Mouse (Mus musculus) liver, adult 2 months (tissue): ENCODE results near the gene Cfap161. TPM values are rescaled to one million over a fixed set of nuclear protein-coding genes. Genes with fewer than 3 reads are reported as not detected.
A peak's percentile ranks its signal among the peaks of the same experiment; 100 is the strongest.

Source experiments
- DNase-seq: peaks from one replicate; pipeline ENCODE4 v3.0.0-alpha.2; 2011; ENCODE audit warnings: low read depth, low spot score; ENCODE audit errors: extremely low read depth
- H3K27ac ChIP-seq: fragments of 200-500 bp; replicated peaks from 2 replicates; pipeline ENCODE4 v1.5.1; 2012; ENCODE audit warnings: low read depth, mild to moderate bottlenecking, control low read depth, inconsistent platforms, low read length; ENCODE audit not compliant: insufficient read depth
- H3K27me3 ChIP-seq: fragments of 200-500 bp; 2 replicates; pipeline ENCODE4 v1.6.1; 2012; ENCODE audit warnings: mild to moderate bottlenecking, moderate library complexity, low read length, inconsistent platforms; ENCODE audit not compliant: control insufficient read depth, insufficient read depth
- H3K36me3 ChIP-seq: fragments of 200-500 bp; 2 replicates; pipeline ENCODE4 v1.6.1; 2012; ENCODE audit warnings: low read length, inconsistent platforms; ENCODE audit not compliant: control insufficient read depth, insufficient read depth
- H3K4me1 ChIP-seq: fragments of 200-500 bp; 2 replicates; pipeline ENCODE4 v1.6.1; 2011; ENCODE audit warnings: low read length; ENCODE audit not compliant: control insufficient read depth, insufficient read depth
- H3K4me3 ChIP-seq: fragments of 200-500 bp; 2 replicates; pipeline ENCODE4 v1.5.1; 2011; ENCODE audit warnings: low read depth, mild to moderate bottlenecking, control low read depth, low read length, moderate library complexity; ENCODE audit not compliant: insufficient read depth
- H3K79me2 ChIP-seq: fragments of 200-500 bp; 2 replicates; pipeline ENCODE4 v1.6.1; 2012; ENCODE audit warnings: inconsistent platforms, mild to moderate bottlenecking, low read length, moderate library complexity; ENCODE audit not compliant: control insufficient read depth, insufficient read depth
- H3K9ac ChIP-seq: fragments of 200-500 bp; 2 replicates; pipeline ENCODE4 v1.6.1; 2012; ENCODE audit warnings: low read depth, mild to moderate bottlenecking, control low read depth, inconsistent platforms, low read length
- CTCF ChIP-seq: fragments of 200-500 bp; IDR thresholded peaks from 2 replicates; pipeline ENCODE4 v1.5.1; 2011; ENCODE audit warnings: low read depth, low read length, control low read depth
- POLR2A ChIP-seq: fragments of 200-500 bp; IDR thresholded peaks from 2 replicates; pipeline ENCODE4 v1.6.1; 2011; ENCODE audit warnings: low read length, control low read depth; ENCODE audit not compliant: insufficient read depth; ENCODE audit errors: extremely low read depth
- WGBS: fragments of 180-500 bp; shearing (Covaris S2); methylation state at CpG from one replicate; pipeline ENCODE4 v1.1.7; 2018; 5-methylcytosine and 5-hydroxymethylcytosine counted together
- polyA plus RNA-seq: library from polyadenylated mRNA; depleted of rRNA; stranded (reverse); fragments of >200 nt; gene quantifications from 2 replicates; pipeline ENCODE4 v1.2.3, GENCODE M21; 2012
- total RNA-seq: library from RNA; depleted of rRNA; stranded (reverse); fragments of >200 nt; gene quantifications from 2 replicates; pipeline ENCODE4 v1.2.3, GENCODE M21; 2014

Gene Cfap161
- total and polyA plus RNA-seq, 2 experiments = not detected

DNA sequence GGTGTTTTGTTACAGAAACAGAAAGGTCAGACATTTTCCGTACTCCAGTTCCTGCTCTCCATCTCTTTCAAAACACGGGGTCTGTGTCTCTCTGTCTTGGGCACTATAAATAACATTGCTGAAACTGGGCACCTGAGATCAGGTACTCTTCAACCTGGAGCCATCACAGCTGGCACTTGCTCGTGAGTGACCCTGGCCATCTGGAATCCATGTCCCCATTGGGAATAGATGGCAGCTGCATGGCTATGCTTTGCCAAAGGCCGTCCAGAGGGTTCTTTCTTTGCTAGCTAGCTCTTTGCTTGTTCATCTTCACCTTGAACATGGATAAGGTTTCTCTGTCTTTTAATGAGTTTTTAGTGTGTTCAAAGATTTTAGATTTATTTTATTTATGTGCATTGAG is 13.8 kb downstream of the Cfap161 start:
- Histone ChIP-seq H3K27ac (no peak overlapping the region), H3K27me3 (no peaks in the 10 kb centered on the region), H3K79me2 (no peaks in the 10 kb centered on the region), H3K36me3 (no peaks in the 10 kb centered on the region), H3K4me3 (no peak overlapping the region), H3K9ac (no peak overlapping the region), H3K4me1 (no peaks in the 10 kb centered on the region)
- TF ChIP-seq POLR2A (no peak), CTCF (no peak)
- WGBS = 91% methylated on average over 4 of the region's 4 CpGs
- no peak for DNase-seq

- TF ChIP-seq CTCF = no peak
- Histone ChIP-seq H3K4me1 (no peaks in the 10 kb centered on the region), H3K27me3 (no peaks in the 10 kb centered on the region), H3K4me3 (no peak overlapping the region), H3K27ac (no peak overlapping the region), H3K79me2 (no peaks in the 10 kb centered on the region), H3K9ac (no peak overlapping the region), H3K36me3 (no peaks in the 10 kb centered on the region)
- WGBS = 78% methylated on average over 4 of the region's 4 CpGs
- no peak for DNase-seq
Measured at GRCm38 (mm10) chr7:83780026-83780425, 14.7 kb downstream of the Cfap161 start.

GRCm38 (mm10) chr7:83779028-83779427 is 15.7 kb downstream of the Cfap161 start:
- Histone ChIP-seq H3K27ac (no peak overlapping the region), H3K9ac (no peak overlapping the region), H3K79me2 (no peaks in the 10 kb centered on the region), H3K27me3 (peaks cover 2% of the 10 kb centered on the region; the same call in 1 of the 2 replicates), H3K4me1 (no peaks in the 10 kb centered on the region), H3K36me3 (no peaks in the 10 kb centered on the region), H3K4me3 (no peak overlapping the region)
- 71% methylated on average over 2 of the region's 2 CpGs for WGBS
- DNase-seq = no peak
- TF ChIP-seq POLR2A (no peak), CTCF (no peak)

DNA sequence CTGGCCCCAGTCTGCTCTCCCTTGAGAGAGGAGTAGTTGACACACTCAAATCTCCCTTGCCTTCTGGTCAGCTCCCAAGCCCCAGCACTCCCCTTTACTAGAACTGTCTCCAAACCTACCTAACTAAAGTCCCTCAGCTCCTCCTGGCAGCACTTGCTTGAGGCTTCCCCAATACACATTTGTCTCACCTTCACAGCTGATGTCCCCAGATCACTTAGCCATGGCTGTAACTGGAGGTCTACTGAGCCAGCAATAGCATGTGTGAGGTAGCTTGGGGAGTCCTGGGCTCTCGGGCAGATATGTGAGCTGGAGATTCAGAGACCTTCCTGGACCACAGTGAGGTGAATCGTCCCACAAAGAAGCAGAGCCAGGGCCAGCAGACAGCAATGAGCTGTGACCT is 16.2 kb downstream of the Cfap161 start:
- TF ChIP-seq CTCF (no peak), POLR2A (no peak)
- H3K27me3 ChIP-seq = peaks cover 2% of the 10 kb centered on the region; the same call in 1 of the 2 replicates
- H3K79me2 ChIP-seq = no peaks in the 10 kb centered on the region

DNA sequence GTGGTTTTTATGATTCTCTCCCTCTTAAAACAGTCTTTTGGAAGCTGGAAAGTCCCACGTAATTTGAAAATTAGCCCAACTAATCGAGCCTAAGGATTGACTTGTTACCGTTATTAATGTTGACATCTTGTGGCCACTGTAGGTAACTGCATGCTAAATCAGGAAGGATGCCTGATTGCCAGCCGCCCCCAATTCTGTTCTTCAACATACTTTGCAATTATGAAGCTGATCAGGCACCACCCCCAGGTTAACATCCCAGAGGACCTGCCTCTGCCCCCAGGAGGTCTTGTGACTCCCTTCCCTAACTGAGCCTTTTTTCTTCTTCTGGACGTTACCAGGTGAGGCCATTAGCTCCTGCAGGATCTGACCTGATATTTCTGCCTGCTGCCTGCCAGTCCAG is 20.0 kb downstream of the Cfap161 start:
- Histone ChIP-seq H3K27me3 (peaks cover 2% of the 10 kb centered on the region; the same call in 1 of the 2 replicates), H3K4me1 (no peaks in the 10 kb centered on the region), H3K4me3 (no peak overlapping the region), H3K9ac (no peak overlapping the region), H3K36me3 (no peaks in the 10 kb centered on the region), H3K27ac (no peak overlapping the region), H3K79me2 (no peaks in the 10 kb centered on the region)
- 30% methylated on average over 5 of the region's 5 CpGs for WGBS
- DNase-seq = no peak
- peak; percentile 23; the same call in 1 of the 2 replicates for TF ChIP-seq CTCF
- TF ChIP-seq POLR2A = no peak

More for the DNA sequence above, 16.2 kb downstream of the Cfap161 start:
- no peak overlapping the region for H3K9ac ChIP-seq
- no peaks in the 10 kb centered on the region for H3K4me1 ChIP-seq
- WGBS = 70% methylated on average over 2 of the region's 2 CpGs
- no peak overlapping the region for H3K4me3 ChIP-seq
- no peak for DNase-seq
- no peaks in the 10 kb centered on the region for H3K36me3 ChIP-seq
- no peak overlapping the region for H3K27ac ChIP-seq

DNA sequence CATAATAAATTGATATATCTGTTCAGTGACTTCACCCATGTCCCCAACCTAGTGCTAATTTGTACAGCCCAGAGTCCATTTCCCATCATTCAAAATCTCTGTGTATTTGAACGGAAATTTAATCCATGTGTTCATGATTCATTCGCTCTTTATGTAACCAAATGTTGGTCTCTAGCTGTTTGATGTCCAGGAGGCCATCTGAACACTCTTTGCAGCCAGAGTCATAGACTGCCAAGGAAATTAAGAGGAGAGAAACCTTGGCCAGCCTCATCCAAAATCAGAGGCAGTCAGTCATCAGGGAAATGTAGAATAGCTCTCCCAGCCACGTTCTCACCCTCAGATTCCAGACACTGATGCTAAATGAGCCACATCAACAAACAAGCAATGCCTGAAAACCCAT is 31.0 kb downstream of the Cfap161 start:
- 77% methylated on average over 3 of the region's 3 CpGs for WGBS

More for the DNA sequence above, 31.0 kb downstream of the Cfap161 start:
- no peak overlapping the region for H3K9ac ChIP-seq
- H3K4me3 ChIP-seq = no peak overlapping the region
- DNase-seq = no peak
- TF ChIP-seq CTCF (no peak), POLR2A (no peak)
- H3K4me1 ChIP-seq = no peaks in the 10 kb centered on the region
- H3K27ac ChIP-seq = no peak overlapping the region
- no peaks in the 10 kb centered on the region for H3K79me2 ChIP-seq
- no peaks in the 10 kb centered on the region for H3K27me3 ChIP-seq
- H3K36me3 ChIP-seq = no peaks in the 10 kb centered on the region
